Mouse (Mus musculus) induced T-regulatory cell, adult 2 months (primary cell): ENCODE data around the gene Hist2h2bb.

Experiments
- DNase-seq: peaks from one replicate; pipeline ENCODE4 v3.0.0-alpha.2; 2012; ENCODE audit warnings: low read depth

Gene Hist2h2bb

DNA sequence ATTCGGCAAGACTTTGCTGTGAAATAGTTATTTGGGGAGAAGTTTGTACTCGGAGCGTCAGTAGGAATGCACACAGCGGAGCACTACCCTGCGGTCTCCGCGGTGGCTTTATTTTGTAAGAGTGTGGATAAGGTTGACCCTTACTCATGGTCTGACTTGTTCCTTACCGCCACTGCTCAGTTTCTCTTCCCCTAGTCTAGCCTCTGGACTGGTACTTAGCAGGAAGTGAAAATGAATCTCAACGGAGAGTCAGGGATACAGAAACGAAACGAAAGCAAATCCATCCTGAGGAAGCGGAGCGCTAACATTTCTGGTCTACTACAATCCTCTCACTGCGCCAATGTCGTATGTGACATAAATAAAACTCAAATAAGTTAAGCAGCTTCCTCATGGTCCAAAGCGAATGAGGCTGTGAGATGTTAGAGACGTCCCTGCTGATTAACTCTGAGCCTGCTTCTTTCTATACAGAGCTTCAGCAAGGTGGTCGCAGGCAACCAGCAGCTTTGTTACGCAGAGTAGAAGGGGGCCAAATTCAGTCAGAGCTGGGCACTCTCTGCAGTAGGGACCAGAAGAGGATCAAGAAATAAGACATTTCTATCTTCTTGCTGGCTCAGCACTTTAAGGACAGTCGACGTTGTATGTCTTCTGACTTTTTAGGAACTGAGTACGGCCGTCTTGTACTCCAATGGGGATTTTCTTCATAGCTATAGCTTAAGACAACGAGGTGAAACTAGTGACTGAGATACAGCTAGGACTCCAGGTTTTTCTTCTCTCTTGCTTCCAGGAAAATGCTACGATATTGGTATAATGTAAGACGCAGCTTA, 31.4 kb downstream of the Hist2h2bb start:
- DNase-seq: peak; percentile 59

DNA sequence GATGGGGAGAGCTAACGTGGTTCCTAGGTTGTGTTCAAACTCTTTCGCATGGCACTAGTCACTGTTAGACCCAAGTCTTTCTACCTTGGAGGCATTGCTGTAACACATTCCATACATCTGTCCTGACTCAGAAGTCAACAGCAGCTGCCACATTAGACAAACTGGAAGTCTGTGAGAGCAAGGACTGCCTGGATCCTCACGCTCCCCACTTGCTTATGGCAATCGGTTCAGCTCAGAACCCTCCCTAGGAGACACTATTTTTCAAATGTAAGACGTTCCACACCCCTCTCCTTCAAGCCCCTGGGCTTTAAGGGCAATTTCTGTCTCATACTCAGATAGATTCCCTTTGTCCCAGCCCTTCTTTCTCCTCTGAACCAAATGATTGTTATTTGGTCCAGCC, 32.5 kb downstream of the Hist2h2bb start:
- no peak for DNase-seq

DNA sequence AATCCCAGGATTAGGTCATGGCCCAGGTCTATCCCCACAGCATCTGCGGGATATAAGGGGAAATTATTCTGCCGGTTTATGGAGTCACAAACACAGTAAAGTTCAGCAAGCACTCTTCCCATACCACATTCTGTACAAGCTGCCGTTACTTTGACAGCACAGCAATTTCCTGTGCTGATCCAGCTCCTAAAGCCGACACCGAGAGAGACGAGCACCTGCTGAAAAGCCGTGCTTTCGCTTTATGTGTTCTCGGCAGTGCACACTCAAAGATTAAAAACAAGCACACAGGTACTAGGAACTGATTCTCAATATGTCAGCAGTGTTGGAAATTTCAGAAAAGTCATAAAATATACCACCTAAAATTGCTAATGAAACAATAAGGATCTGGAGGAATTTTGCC, 37.0 kb downstream of the Hist2h2bb start:
- DNase-seq: peak; percentile 52

DNA sequence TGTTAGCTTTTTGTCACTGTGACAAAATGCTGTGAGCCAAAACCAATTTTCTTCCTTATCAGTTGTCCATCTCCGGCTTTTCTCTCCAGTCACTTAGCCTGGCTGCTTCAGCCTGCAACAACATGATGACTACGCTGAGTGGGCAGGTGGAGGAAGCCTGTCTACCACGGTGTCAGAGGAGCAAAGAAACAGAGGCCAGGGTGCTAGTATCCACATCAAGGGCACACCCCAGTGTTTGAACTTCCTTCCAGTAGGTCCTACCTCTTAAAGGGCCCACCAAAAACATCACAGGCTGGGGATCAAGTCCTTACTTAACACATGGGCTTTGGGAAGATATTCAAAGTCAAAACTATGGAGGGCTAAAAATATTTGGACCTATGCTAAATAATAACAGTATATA, 39.9 kb downstream of the Hist2h2bb start:
- peak; percentile 30 for DNase-seq

DNA sequence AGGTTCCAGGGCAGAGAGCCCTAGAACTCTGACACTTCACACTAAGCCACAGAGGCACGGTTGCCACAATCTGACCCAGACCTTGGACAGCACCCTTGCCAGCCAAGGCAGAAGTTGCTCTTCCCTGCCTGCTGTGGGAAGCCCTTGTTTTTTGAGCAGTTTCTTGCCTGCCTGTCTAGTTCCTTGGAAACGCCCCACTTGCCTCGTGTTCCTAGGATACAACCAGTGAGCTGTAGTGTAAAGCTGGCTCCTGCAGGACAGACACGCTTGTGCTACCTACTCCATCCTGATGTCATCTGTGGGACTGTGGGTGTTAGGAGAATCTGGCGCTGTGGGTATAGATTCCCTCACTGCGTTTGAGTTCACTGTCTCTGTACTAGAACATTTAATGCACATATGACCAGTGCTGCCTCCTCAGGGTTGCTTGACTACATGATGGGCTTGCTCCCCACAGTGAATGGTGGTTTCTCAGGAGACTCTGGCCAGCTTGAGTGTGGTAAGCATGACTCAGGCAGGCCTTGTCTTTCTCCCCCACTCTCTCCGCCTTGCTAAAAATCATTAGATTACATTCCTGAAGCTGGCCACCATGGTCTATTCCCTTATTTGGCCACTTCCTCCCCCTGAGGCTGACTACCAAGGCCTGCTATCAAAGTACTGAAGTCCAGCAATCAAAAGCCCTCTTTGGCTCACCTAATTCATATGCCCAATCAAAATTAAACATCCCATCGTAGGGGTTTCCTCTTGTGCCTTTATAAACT, 43.0 kb downstream of the Hist2h2bb start:
- DNase-seq: no peak
